Mouse (Mus musculus) E14TG2a.4 (cell line): Measurements from ENCODE around the gene Abca7.

Experiments
- H3K27me3 ChIP-seq: 2 replicates; pipeline ENCODE4 v1.6.1; 2014; ENCODE audit warnings: low read length, control low read depth; ENCODE audit not compliant: insufficient read depth
- H3K36me3 ChIP-seq: 2 replicates; pipeline ENCODE4 v1.6.1; 2014; ENCODE audit warnings: low read length, control low read depth; ENCODE audit not compliant: insufficient read depth
- H3K4me1 ChIP-seq: replicated peaks from 2 replicates; pipeline ENCODE4 v1.6.1; 2014; ENCODE audit warnings: low read depth, low read length, control low read depth
- H3K4me3 ChIP-seq: replicated peaks from 2 replicates; pipeline ENCODE4 v1.5.1; 2014; ENCODE audit warnings: mild to moderate bottlenecking, low read length
- H3K9me3 ChIP-seq: 2 replicates; pipeline ENCODE4 v1.6.1; 2014; ENCODE audit warnings: low read length, control low read depth
- CTCF ChIP-seq: conservative IDR thresholded peaks from 2 replicates; pipeline ENCODE4 v1.5.1; 2014; ENCODE audit warnings: low read length
- NANOG ChIP-seq: IDR thresholded peaks from 2 replicates; pipeline ENCODE4 v1.6.1; 2014; ENCODE audit warnings: borderline replicate concordance, low read length, mixed read lengths
- POU5F1 ChIP-seq: IDR thresholded peaks from 2 replicates; pipeline ENCODE4 v1.6.1; 2014; ENCODE audit warnings: low read length, borderline replicate concordance

Abca7 gene

GRCm38 (mm10) chr10:79979401-79980155 is 16.7 kb upstream of the Abca7 start:
- peaks cover 81% of the 10 kb centered on the region for H3K4me1 ChIP-seq
- H3K9me3 ChIP-seq: no peaks in the 10 kb centered on the region
- H3K27me3 ChIP-seq: peaks cover 29% of the 10 kb centered on the region
- no peak for TF ChIP-seq CTCF
- no peak for TF ChIP-seq POU5F1
- TF ChIP-seq NANOG: no peak
- H3K36me3 ChIP-seq: peaks cover 58% of the 10 kb centered on the region
- peak overlapping the region; percentile 60 for H3K4me3 ChIP-seq

DNA sequence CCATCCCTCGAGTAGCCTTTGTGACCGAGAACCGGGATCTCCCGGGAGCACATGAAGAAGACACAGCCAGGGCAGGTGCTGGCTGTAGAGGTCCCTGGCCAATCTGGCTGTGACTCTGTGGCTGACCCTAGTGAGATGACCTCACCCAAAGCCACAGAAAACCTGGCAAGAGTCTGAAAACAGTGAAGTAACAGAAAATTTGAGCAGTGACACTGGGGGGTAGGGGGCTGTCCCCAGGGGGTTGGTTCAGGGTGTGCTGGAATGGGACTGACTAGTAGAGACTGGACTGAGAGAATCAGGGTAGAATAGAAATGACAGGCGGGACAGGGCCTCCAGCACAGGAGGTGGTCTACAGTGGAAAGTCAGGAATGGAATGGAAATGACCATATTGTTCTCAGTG is 13.1 kb upstream of the Abca7 start:
- H3K27me3 ChIP-seq: peaks cover 3% of the 10 kb centered on the region; the same call in 1 of the 2 replicates
- no peaks in the 10 kb centered on the region for H3K9me3 ChIP-seq
- H3K4me1 ChIP-seq: peaks cover 80% of the 10 kb centered on the region
- TF ChIP-seq CTCF (no peak), POU5F1 (no peak), NANOG (no peak)
- H3K36me3 ChIP-seq: peaks cover 47% of the 10 kb centered on the region
- peak overlapping the region; percentile 86 for H3K4me3 ChIP-seq

GRCm38 (mm10) chr10:79983670-79984069 is 12.6 kb upstream of the Abca7 start:
- H3K9me3 ChIP-seq: no peaks in the 10 kb centered on the region
- peaks cover 43% of the 10 kb centered on the region for H3K36me3 ChIP-seq
- TF ChIP-seq POU5F1 (no peak), CTCF (no peak), NANOG (no peak)
- H3K4me3 ChIP-seq: peak overlapping the region; percentile 86
- H3K27me3 ChIP-seq: peaks cover 6% of the 10 kb centered on the region
- peaks cover 77% of the 10 kb centered on the region for H3K4me1 ChIP-seq

- Histone ChIP-seq H3K4me1 (peaks cover 77% of the 10 kb centered on the region), H3K4me3 (peak within 1 kb of the TSS; percentile 86), H3K27me3 (peaks cover 12% of the 10 kb centered on the region), H3K9me3 (no peaks in the 10 kb centered on the region), H3K36me3 (peaks cover 37% of the 10 kb centered on the region)
- peak; percentile 31 for TF ChIP-seq CTCF
- no peak for TF ChIP-seq NANOG
- no peak for TF ChIP-seq POU5F1
These were observed 12.0 kb upstream of the Abca7 start, which contains the start of gene Tmem259 for GRCm38 (mm10) chr10:79984195-79984816. Gene Tmem259, minus strand, starts transcription at chr10:79984330.

GRCm38 (mm10) chr10:79984871-79985270 is 11.4 kb upstream of the Abca7 start:
- peak overlapping the region; percentile 86 for H3K4me3 ChIP-seq
- peaks cover 31% of the 10 kb centered on the region for H3K36me3 ChIP-seq
- H3K9me3 ChIP-seq: no peaks in the 10 kb centered on the region
- peaks cover 77% of the 10 kb centered on the region for H3K4me1 ChIP-seq
- no peak for TF ChIP-seq NANOG
- no peak for TF ChIP-seq POU5F1
- no peak for TF ChIP-seq CTCF
- H3K27me3 ChIP-seq: peaks cover 18% of the 10 kb centered on the region

- no peak for TF ChIP-seq CTCF
- no peak for TF ChIP-seq NANOG
- no peak for TF ChIP-seq POU5F1
- H3K27me3 ChIP-seq: peaks cover 22% of the 10 kb centered on the region
- no peaks in the 10 kb centered on the region for H3K9me3 ChIP-seq
- H3K36me3 ChIP-seq: peaks cover 24% of the 10 kb centered on the region
- peaks cover 76% of the 10 kb centered on the region for H3K4me1 ChIP-seq
- H3K4me3 ChIP-seq: peak overlapping the region; percentile 86
These were observed 10.7 kb upstream of the Abca7 start for GRCm38 (mm10) chr10:79985334-79986231.

DNA sequence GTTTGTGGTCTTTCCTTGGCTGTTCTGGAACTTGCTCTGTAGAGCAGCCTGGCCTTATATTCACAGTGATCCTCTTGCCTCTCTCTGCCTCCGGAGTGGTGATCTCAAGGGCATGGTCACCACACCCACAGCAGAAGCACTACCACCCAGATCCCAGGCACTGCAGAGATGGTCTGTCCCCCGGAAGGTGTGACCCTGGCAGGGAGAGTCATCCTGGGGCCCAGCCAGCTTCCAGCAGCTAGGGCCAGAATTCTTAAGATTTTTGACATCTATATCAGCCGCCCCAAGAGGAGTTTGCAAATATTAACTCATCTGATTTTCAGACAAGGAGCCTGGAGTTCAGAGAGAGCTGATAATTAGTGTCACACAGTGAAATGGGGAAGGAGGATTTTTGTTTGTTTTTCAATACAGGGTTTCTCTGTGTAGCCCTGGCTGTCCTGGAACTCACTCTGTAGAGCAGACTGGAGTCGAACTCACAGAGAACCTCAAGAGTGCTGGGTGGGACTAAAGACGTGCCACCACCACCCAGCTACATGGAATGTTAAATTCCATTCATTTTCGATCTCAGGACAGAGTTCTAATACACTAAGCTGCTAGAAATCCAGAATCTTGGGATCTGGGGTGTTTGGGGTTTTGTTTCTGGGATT is 9.9 kb upstream of the Abca7 start:
- TF ChIP-seq POU5F1: no peak
- no peak for TF ChIP-seq NANOG
- no peak for TF ChIP-seq CTCF
- peaks cover 20% of the 10 kb centered on the region for H3K36me3 ChIP-seq
- peaks cover 76% of the 10 kb centered on the region for H3K4me1 ChIP-seq
- H3K27me3 ChIP-seq: peaks cover 22% of the 10 kb centered on the region
- no peaks in the 10 kb centered on the region for H3K9me3 ChIP-seq
- H3K4me3 ChIP-seq: peak overlapping the region; percentile 86
